Mouse (Mus musculus) layer of hippocampus, adult 8-10 months (tissue): ENCODE measurements around the gene Asah2. TPM values are rescaled to one million over a fixed set of nuclear protein-coding genes. Genes with fewer than 3 reads are reported as not detected.
A peak's percentile ranks its signal among the peaks of the same experiment; 100 is the strongest.

ENCODE experiments used
- DNase-seq, 2 experiments: peaks; one replicate each; pipeline ENCODE4 v3.0.0; 2022; ENCODE audit warnings: low spot score in 2 of 2
- total RNA-seq, 4 experiments: library from RNA; stranded (reverse); gene quantifications; 2 replicates each; pipeline ENCODE4 v1.2.4; 2022

The Asah2 gene
- total RNA-seq, 4 experiments from 2014 or later: 8.7 to 11.6 (median 10.3) TPM

DNA sequence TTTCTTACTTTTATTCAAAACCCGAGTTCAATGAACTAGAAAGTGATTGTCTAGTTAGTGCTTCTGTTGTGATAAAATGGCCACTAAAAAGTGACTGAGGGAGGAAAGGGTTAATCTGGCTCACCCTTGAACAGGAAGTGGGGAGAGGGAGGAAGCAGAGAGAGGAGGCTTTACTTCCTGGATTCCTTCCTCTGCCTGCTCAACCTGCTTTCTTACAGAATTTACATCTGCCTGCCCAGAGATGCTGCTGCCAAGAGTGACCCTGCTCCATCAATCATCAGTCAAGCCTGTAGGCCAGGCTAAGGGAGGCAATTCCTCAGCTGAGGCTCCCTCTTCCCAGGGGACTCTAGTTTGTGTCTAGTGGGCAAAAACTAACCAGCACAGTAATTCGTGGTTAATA is 132.1 kb downstream of the Asah2 start:
- no peak for DNase-seq

DNA sequence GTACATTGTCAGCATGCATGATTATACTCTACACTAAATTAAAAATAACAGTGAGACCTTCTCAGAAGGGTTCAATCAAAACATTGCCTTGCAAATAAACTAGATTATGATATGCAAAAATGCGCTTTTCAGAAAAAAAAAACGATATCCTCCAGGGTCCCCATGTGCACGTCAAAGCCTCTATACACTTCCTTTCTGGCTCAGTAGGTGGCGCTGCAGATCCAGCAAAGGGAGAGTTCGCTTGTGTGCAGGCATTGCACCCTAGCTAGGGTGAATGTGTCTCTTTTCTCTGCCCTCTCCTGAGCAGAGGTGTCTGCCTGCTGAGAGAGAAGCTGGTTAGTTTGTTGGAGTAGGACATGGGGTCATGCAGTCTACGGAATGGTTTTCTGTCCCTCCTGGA is 136.0 kb downstream of the Asah2 start:
- peak; percentile 37 to 79 for DNase-seq

DNA sequence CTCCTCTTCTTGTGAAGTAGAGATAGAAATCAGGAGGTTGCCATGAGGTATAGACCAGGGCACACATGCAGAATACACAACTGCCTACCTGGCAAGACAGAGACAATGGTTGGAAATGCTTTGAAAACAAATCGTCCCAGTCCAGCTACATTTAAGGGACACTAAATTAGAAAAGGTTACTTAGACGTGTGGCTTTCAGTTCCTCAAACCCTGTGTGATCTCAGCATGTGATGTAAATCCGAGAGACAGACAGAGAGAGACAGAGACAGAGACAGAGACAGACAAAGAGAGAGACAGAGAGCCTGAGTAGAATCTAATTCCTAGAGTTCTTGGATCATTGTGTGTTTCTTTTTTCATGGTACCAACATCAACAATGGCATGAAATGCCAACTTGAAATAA is 136.6 kb downstream of the Asah2 start:
- DNase-seq: no peak

- DNase-seq: no peak
These were observed 140.0 kb downstream of the Asah2 start for GRCm38 (mm10) chr19:31967933-31968532.

DNA sequence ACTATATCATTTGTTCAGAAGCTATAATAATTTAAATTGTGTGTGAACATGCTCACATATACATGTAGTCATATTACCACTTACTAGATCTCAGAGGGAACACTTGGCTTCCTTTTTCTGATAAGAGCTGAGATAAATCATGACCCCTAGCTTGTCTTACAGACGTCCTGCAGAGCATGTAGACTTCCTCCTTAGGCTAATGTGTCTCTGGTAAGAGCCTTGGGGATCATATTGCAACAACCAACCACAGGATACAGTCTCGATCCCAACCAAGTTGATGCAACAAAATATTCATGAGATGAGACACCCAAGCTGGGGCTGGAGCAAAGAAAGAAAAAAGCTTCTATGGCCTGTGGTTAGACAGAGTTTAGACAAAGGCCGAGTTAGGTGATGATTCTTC is 144.9 kb downstream of the Asah2 start:
- no peak for DNase-seq

- no peak for DNase-seq
These were observed 147.6 kb downstream of the Asah2 start for GRCm38 (mm10) chr19:31960434-31960833.

GRCm38 (mm10) chr19:31956359-31956758 is 151.7 kb downstream of the Asah2 start:
- no peak for DNase-seq

DNA sequence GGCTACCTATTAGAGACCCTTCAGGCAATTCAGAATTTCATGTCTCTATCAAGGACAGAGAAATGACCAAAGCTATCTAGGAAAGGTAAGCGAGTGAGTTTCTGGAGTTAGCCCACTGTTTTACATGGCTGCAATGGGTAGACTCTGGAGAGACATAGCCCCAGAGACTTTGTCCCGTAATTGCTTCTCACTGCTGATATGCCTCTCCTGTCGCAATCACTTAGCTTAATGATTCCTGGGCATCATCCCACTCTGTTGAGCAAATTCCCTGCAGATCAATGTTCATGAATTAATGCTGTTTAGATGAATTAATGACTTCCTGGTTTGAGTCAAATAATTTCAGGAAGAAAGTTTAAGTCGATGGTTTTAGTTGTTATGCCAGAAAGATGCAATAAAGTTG is 153.3 kb downstream of the Asah2 start:
- DNase-seq: no peak

DNA sequence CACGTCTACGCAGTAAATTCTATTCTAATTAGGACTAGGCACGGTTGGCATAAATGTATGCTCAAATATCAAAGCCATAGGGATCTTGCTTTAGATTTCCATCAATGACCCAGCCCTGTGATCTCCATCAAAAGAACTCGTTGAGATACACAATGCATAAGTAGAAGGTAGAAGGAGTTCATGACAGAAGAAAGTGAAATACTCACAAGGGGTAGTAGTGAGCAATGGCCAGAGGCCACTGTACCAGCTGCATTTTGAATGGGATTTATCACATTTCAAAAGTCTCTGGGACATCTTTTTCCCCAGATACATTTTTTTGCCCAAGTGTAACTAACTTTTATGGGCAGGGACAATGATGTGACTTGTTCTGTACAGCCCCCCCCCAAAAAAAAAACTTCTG is 153.7 kb downstream of the Asah2 start:
- no peak for DNase-seq

DNA sequence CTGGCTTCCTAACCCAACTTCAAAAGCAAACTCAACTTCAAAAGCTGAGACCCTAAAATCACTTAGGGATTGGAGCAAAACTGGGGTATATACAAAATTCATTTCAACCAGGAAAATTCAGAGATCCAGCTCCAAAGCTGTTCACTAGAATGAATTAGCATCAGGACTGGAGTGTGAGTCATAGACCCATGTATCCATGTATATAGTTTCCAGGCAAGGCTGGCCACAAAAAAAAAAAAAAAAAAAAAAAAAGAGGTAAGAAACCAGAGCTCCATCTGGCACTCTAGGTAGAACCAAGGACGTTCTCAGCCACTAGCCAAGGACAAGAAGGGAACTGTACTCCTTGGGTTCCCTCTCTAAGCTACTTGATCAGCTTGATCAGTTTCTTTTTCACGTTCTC is 154.2 kb downstream of the Asah2 start:
- DNase-seq: no peak

- no peak for DNase-seq
These were observed 157.1 kb downstream of the Asah2 start for GRCm38 (mm10) chr19:31950793-31951489.

Other genes with a start within 250 kb of the Asah2 start
- gene A1cf, start 239.4 kb downstream of the Asah2 start, total RNA-seq: not detected